Mouse (Mus musculus) ovary, adult 18-20 months (tissue): ENCODE data around the gene Ctu2.

Experiments
- DNase-seq: peaks from one replicate; pipeline ENCODE4 v3.0.0; 2022; ENCODE audit warnings: low spot score, mixed read lengths

Ctu2 gene

DNA sequence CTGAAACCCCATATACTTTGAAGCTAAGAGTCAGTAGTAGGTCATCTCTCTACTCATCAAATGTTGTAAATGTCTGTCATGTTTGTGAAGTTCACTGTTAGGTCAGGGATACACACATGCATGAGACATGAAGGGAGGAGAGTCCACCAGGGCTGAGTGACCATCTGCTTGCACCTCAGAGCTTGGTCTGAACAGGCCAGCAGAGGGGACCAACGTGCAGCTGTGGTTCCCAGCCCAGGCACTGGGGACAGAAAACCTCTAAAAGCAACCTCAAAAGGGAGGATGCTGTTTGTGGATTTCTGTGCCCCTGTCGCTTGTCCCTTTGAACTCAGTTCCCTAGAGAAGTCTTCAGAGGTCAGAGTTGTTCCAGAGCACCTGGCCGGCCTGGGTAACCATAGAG lies 30.7 kb upstream of the Ctu2 start:
- DNase-seq = no peak

DNA sequence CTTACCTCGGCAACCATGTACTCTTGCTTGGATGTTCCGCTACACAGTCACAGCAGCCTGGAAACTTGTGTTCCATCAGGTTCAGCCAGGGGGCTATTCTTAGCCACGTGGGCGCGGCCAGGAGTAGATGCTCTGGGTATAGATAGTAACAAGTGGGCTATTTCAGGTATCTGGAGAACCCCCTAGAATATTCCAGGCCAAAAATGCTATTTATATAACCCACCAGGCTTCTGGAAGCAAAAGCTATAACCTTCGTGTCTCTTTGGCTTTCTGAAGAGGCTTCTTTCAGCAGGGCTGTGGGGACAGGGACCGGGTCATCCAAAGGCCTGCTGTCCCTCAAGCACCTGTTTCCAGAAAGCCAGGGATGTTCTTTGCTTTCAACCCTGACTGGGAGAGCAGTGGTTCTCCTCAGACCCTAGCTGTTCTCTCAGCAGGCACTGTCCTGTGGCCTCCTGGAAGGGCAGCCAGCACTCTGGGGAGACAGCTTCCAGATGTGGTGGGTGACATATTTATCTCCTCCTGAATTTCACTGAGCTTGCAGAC lies 24.7 kb upstream of the Ctu2 start:
- DNase-seq = no peak

DNA sequence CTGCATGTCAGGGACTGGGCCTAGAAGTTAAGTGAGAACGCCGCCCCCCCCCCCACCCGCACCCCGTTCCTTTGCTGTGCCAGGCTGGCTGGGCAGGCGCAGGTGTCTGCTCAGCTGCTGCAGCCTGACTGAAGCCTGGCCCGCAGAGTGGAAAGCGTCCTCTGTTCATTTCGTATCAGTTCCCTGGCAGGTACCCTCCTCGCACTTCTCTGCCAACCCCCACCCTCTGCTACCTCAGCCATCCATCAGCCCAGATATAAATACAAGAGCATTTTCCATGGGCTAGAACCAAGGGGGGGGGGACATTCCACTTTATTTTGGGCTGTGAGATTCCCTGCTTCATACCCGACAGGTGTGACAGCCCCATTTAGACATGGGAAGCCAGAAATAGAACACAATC lies 23.8 kb upstream of the Ctu2 start:
- DNase-seq = no peak

GRCm38 (mm10) chr8:122454409-122454808 lies 21.5 kb upstream of the Ctu2 start:
- no peak for DNase-seq

DNA sequence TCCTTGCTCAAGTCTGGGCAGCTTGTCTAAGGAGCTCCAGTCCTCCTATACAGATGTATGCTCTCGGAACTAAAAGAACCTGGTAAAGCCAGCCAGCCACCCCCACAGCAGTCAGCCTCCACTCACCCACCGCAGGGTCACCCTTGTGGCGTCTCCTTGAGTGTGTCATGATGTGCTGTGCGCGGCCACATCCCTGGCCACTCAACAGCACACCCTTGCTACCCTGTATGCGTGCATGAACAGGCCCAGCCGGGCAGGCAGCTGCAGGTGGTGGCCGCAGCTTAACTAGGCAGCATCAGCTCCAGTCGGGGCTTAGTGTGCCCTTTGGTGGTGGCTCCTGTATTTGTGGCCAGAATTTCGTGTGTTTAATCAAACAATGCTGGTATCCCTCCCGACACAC lies 18.8 kb upstream of the Ctu2 start:
- DNase-seq = no peak

DNA sequence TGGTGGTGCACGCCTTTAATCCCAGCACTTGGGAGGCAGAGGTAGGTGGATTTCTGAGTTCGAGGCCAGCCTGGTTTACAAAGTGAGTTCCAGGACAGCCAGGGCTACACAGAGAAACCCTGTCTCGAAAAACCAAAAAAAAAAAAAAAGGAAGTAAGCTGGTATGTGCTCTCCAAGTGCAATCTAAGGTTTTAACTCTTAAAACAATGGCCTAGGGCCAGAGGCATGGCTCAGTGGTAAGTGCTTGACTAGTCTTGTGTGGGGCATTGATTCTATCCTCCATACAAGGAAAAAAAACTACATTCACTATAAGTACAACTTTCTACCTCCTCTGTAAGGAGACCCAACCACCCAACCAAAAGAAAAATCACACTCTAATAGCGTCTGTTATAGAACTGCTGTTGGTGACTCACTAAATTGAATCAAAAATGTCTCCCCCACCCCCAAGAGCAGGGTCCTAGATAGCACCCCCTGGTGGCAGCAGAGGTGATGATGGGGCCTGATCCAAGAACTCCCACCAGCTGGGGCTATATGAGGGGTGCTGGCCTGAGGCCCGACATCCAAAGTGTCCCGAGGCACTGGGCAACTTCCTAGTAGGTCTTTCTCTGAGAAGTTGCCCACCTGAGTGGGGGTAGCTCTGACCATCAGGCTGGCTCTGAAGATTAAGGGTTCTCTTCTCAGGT lies 16.6 kb upstream of the Ctu2 start:
- DNase-seq = no peak

DNA sequence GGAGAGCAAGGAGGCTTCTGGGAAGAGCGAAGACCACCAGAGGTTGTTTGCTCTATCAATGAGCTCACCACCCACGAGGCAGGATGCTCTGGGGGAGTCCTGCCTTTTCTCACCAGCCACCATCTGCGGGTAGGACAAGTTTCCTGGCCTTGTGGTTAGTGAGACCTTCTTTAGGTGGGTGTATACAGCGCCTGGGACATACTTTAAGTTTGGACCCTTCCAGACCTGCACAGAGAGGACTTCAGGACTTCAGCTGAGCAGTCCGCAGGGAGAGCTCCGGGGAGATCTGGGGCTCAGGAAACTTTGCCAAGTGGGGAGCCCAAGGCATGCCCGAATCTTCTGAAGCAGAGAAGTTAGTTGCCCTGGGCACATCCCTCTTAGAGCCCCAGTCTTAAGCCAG lies 16.0 kb upstream of the Ctu2 start:
- DNase-seq = no peak

DNA sequence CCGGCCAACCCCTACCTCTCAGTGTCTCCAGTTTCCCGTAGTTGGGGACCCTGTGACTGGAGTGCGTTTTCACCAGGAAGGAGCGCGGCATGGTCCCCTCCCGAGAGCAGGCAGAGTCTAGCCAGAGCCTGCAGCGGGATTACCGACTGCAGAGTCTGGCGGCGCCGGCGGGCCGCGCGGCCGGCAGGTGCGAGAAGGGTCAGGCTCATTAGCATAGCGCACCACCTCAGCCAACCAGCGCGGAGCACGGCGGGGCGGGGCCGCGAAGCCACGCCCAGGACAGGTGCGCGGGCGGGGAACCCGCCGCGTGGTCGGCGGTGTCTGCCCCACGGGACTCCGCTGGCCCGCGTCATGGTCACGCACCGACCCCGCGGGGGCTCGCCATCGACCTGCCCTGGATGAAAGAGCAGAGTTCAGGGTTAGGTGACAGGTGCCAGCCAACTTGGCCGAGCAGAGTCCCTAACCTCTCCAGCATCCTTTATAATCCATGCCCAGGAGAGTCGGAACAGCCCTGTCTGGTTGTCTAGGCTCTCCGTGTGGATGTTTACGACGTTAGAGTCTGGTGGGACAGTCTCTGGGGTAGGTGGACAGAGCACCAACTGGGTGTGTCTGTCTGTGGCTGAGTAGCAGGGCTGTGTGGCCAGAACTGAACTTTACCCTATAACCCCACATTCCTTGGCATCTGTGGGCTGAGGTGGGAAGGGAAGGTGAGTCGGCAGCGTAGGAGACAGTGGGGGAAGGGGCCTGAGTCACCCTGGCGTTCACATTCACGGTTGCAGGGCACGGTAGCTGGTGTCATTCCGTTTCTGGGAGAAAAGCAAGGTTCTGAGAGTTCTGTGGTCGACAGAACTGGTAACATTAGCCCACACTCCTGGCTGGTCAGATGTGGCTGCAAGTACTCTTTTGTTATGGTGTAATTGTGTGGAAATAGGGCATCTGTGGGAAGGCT lies 15.1 kb upstream of the Ctu2 start, which contains the start of gene Snai3:
Gene Snai3, minus strand, starts transcription at position 210 of the 949 bp plus-strand sequence.
- no peak for DNase-seq

DNA sequence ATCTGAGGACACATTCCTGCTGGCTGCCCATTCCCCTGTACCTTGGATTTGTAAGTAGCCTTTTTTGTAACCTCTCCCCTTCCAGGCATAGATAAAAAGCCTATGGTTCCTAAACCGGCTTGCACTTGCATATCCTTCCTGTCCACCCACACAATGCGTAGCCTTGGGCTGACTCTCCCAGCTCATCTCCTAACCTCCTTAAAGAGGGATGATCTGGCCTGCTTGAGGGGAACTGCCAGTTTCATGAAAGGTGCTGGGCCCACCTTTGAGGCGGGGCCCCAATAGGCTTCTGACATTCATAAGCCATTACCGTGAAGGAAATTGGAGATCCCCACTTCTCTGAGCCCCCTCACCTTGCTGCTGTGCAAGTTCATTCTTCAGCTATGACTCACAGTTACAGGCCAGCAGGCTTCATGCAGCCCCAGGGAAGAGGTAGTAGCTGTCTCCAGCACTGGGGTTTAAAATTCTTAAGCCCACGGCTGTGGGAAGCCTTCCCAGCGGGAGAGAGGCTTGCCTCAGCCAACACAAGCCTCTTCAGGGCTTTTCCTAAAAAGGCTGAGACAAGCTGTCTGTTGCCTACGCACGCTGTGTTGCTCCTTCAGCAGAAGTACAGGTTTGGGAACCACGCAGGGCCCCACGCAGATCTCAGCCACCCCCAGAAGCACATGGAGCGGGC lies 14.3 kb upstream of the Ctu2 start:
- DNase-seq = no peak

DNA sequence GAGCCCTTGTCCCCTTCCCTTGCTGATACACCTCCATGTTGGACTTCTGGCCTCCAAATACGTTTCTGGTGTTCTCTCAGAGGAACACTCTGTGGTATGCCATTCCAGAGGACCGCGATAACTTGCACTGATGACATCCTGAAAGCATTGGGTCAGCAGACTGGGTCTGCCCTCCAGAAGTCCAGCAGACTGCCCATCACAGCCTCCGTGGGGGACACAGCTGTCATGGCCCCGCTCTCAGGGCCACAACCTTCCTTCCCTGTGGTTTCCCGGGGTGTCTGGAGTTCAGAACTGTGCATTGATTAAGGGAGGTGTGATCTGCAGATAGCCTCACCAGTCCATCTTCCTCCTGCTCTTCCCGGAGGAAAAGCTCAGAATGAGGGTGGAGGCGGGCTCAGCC lies 13.4 kb upstream of the Ctu2 start:
- no peak for DNase-seq

- no peak for DNase-seq
These were observed 12.0 kb upstream of the Ctu2 start for GRCm38 (mm10) chr8:122463651-122464640.

- no peak for DNase-seq
These were observed 11.0 kb upstream of the Ctu2 start for GRCm38 (mm10) chr8:122464985-122465384.

GRCm38 (mm10) chr8:122467816-122468215 lies 8.1 kb upstream of the Ctu2 start:
- no peak for DNase-seq

DNA sequence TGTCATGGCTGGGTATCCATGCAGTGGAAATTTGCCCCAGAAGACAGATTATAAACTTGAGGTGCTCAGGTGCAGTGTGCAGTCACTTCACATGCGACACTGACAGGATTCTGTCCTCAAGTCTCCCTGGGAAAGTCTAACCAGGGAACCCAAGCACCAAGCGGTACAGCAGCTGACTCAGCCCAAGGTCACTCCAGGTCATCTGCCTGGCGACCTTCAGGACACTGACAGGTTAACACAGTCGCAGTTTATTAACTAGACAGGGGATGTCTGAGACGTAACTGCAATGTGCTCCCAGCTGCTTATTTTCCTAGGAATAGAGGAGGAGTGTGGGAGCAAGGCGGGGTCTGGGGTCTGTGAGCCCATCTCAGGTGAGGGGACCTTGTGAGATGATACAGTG lies 6.5 kb upstream of the Ctu2 start:
- no peak for DNase-seq

DNA sequence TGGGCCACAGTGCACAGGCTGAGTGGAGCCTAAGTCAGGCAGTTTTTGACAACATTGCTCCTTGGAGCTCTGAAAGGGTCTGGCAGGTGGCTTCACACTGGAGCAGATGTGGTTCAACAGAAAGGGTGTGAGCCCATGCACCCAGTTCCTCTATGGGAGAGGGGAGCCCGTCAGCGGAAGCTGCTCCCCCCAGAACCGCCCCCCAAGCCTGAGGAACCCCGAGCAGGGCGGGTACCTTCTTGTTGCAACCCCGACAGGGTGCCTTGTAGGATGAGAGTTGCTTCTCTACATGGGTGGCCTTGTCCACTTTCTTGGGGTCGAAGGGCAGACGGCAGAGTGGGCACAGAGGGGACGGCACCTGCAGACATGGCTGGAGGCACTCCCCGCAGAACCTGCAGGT lies 6.0 kb upstream of the Ctu2 start:
- no peak for DNase-seq

DNA sequence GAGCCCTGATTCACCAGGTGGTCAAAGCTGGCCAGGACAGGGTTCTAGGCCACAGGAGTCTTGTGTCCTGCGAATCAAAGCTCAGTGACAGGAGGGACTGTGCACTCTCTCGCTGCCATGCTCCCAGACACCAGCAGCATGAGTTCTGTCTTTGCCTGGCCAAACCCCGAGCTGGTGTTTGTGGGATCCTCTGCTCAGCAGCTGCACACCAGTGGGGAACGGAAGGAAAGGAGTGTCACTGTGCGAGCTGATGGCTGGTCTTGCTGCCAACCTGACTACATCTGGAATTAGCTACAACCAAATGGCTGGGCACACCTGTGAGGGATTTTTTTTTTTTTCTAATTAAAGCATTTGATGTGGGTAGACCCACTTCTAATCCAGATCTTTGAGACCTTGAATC lies 5.3 kb upstream of the Ctu2 start:
- DNase-seq = no peak

DNA sequence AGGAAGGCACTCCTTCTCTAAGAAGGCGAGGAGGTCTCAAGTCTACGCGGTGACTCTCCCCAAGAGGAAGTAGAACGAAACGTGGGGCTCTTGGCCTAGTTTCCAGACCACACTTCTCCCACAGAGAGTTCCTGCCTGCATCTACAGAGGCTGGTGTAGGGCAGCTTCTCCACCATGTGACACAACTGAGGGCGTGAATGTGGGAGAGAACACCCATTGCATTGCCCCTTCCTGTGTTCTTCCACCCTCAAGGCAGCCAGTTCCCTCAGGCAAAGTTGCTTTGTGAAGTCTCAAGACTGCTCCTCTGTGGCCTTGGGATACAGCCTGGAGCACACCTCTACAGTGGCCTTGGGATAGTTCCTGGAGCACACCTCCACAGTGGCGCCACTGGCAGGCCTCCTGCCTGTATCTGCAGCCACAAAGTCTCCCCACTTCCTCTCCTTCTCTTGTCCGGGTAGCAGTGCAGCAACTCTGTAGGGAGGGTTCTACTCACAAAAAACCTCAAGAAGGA lies 2.0 kb upstream of the Ctu2 start:
- no peak for DNase-seq

DNA sequence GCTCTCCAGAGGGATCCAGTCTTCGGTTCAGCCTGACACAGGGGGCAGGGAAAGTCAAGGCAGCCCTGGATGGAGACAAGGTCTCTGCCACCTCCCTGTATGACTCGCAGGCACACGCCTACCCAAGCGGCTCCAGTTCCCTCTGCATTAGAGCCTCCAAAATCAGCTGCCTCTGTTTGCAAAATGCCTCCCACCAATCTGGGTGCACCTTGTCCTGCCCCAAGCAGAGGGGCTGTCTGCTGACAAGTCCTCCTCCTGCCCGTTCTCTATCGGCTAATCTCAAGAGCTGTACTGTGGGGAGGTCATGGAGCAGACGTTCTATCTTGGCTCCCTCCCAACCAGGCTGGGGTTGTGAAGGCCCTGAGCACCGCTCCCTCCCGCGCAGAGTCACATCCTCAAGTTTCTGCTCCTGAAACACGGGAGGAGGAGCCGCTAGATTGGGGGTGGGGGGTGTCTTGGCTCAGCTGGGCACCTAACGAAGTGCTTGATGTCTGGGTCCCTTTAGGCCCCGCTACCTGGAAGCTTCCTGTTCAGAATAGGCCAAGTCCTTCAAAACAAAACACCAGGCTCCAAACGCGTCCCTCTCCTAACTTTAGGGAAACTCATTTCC lies 887 bp upstream of the Ctu2 start:
- DNase-seq = peak; percentile 68

DNA sequence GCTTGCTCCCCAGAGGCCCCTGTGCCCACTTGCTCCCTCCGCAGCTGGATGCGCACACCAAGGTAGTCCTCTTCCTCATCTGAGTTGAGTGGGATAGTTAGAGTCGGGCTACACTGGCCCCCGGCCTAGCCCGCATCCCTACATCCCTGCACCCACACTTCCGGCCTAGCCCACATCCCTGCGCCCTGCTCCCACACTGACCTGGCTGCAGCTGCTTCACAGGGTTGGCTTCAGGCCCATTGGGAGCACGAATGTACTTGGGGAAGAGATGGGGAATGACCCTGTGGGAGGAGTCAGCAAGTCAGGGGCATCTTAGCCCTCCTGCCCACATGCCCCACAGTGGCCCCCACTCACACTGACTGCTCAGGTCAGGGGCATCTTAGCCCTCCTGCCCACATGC lies 6.5 kb downstream of the Ctu2 start:
- DNase-seq = no peak

- DNase-seq = no peak
These were observed 7.9 kb downstream of the Ctu2 start for GRCm38 (mm10) chr8:122483877-122484276.

- no peak for DNase-seq
These were observed 8.9 kb downstream of the Ctu2 start for GRCm38 (mm10) chr8:122484831-122485230.
